Mouse (Mus musculus) urinary bladder, postnatal 25 days (tissue): ENCODE measurements around the gene Shisa5.

Experiments used
- DNase-seq: peaks from one replicate; pipeline ENCODE4 v3.0.0; 2022; ENCODE audit warnings: low spot score

Shisa5 gene

DNA sequence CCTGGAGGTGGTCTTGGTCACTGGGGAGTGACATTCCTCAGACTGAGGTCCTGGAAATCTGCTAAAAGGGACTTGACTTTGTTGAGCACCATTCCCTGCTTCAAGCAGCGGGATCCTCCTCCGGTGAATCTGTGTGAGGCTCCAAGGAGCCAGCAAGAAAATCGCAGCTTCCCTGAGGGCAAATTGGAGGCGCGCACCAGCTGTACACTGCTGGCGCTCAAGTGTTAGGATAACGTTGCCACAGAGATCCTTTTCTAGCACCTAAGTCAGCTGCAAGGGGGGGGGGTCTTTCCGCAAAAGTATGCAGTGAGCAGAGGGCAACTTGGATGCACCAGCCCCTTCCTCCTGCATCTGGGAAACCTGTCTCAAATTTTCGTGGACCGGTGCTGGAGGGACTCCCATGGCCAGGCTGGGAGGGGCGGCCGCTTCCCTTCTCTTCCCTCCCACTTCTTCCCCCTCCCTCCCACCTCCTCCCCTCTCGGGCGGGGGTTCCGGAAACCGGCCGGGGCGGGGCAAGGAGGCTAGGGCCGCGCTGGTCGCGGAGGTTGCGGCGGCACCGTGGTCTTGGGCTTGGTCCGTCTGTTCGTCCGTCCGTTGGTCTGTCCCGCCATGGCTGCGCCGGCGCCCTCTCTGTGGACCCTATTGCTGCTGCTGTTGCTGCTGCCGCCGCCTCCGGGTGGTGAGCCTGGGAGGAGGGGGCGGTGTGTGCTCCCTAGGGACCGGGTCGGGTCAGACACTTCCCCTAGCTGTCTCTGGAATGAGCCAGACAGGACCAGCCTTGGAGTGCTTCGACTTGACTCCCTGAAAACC, at the start of gene Shisa5:
Shisa5 (plus strand) TSS at position 480 of the 810 bp plus-strand sequence.
- DNase-seq = peak; percentile 84

DNA sequence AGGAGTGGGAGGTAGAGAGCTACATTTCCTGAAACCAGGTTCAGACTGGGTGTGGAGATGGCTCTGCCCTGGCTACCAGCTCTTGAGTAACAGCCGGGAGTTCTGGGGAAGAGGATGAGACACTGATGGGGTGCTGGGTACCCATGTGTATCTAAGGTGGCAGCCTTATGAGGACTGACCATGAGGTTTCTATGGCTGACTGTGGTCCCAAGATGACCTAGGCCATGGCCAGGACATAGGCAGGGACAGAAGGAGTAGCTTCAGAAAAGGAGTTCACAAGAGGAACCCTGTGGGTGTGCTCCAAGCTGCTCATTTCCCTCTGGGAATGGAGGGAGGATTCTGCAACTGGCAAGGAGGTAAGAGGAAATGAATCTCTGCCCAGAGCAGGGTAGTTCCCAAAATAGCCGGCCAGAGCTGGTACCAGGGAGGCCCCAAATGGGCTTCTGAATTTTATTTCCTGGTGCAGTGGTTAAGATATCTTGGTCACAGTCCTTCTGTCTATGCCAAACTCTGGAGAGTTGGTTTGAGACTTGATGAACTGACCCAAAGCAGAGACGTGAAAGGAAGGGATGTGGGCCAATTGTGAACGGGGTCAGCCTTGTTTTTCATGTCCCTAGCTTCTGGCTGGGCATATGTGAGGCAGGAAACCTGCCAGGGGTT, 48.4 kb upstream of the Shisa5 start:
- no peak for DNase-seq

DNA sequence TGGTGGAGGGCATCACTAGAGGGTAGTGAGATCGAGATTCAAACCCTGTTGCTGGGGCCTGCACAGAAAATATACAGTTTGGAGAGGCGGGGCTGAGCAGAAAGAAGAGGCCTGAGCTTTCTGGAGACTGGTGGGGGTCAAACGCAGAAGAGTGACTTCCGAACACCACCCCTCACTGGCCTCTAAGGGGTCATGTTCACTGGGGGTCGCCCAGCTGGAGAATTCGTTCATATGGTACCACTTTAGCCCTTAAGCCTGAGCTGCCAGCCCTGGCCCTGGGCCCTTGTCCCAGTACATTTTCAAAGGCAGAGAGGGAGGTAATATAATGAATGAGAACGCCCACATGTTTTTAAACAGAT, 47.9 kb upstream of the Shisa5 start:
- no peak for DNase-seq

DNA sequence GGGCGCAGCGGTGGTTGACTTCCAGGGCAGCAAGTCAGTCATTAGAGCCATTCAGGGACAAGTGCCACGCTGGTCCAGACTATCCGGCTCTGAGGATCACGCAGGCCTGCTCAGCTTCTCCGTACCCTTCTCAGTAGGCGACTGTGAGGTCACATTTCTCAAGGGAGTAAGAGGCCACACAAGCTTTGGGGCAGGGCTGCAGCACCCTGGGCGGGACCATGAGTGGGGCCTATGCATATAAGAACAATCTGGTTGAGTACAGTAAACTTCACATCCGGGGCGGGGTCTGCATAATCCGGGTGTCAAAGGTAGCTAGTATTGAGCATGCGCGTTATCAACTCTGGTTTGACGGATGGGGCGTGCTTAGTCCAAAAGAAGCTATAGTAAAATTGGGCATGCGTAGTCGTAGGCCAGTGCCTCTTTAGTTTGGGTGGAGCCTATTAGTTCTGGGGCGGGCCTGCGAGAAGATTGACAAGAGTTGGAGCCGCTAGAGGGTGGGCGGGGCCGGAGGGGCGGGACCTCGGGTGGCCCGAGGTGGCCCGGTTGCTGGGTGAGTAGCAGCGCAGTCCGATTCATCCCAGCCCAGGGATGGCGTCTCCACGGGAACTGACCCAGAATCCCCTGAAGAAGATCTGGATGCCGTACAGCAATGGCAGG, 46.8 kb upstream of the Shisa5 start, which contains the start of gene Pfkfb4:
Pfkfb4 (plus strand) TSS at position 351 of the 657 bp plus-strand sequence.
- DNase-seq = peak; percentile 85

- DNase-seq = no peak
Observed at GRCm38 (mm10) chr9:108992085-108992469, 46.3 kb upstream of the Shisa5 start.

- no peak for DNase-seq
Observed at GRCm38 (mm10) chr9:108992620-108993361, 45.6 kb upstream of the Shisa5 start.

GRCm38 (mm10) chr9:108996411-108996810, 42.0 kb upstream of the Shisa5 start:
- DNase-seq = no peak

- no peak for DNase-seq
Observed at GRCm38 (mm10) chr9:108998287-108999166, 39.8 kb upstream of the Shisa5 start.

- DNase-seq = no peak
Observed at GRCm38 (mm10) chr9:108999167-108999526, 39.2 kb upstream of the Shisa5 start.

- peak; percentile 53 for DNase-seq
Observed at GRCm38 (mm10) chr9:109000726-109001125, 37.6 kb upstream of the Shisa5 start.

- no peak for DNase-seq
Observed at GRCm38 (mm10) chr9:109003201-109003600, 35.2 kb upstream of the Shisa5 start.

GRCm38 (mm10) chr9:109007025-109007780, 31.2 kb upstream of the Shisa5 start:
- no peak for DNase-seq

- no peak for DNase-seq
Observed at GRCm38 (mm10) chr9:109008081-109008480, 30.3 kb upstream of the Shisa5 start.

GRCm38 (mm10) chr9:109008994-109009635, 29.2 kb upstream of the Shisa5 start:
- no peak for DNase-seq

DNA sequence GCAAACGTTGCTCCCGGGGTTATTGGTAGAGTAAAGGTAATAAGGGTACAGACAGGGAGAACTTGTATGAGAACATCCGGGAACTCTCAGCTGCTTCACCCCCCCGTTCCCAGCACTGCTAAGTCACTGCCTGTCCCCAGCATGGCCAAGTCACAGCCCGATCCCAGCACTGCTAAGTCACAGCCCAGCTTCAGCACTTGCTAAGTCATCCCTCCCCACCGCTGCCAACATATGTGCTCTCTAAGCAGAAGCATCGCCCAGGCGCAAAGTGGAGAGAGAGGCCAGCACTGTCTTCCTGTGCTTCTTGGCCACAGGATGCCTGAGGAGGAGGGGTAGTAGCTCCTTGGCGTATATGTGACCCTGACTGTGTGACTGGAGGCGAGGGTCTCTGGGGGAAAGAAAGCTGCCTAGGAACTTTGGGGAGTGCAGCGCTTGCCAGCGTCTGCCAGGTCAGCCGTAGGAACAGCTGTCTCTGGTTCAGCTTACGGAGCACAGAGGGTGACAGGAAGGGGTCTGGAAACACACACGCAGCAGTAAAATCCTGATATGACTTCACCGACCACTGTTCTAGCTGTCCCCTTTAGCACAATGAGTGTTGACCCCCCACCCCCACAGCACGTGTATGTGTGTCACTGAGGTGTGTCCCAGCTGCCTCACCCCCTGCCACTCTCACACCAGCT, 28.6 kb upstream of the Shisa5 start:
- DNase-seq = peak; percentile 46

DNA sequence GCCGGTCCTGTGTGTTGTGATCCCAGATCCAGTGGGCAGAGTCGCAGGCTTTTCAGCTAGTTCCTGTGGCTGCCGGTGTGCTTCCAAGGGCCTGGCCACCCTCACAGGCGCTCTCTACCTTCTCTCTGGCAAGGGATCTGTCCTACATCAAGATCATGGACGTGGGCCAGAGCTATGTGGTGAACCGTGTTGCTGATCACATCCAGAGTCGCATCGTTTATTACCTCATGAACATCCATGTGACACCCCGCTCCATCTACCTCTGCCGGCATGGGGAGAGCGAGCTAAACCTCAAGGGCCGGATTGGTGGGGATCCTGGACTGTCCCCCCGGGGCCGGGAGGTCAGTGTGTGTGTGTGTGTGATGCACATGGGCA, 28.1 kb upstream of the Shisa5 start:
- DNase-seq = no peak

GRCm38 (mm10) chr9:109015397-109015796, 23.0 kb upstream of the Shisa5 start:
- DNase-seq = peak; percentile 2

GRCm38 (mm10) chr9:109016973-109017604, 21.3 kb upstream of the Shisa5 start:
- DNase-seq = peak; percentile 2

- peak; percentile 1 for DNase-seq
Observed at GRCm38 (mm10) chr9:109021428-109021827, 16.9 kb upstream of the Shisa5 start.
